Mouse (Mus musculus): ENCODE results near the gene Sarm1.

Sarm1 gene

DNA sequence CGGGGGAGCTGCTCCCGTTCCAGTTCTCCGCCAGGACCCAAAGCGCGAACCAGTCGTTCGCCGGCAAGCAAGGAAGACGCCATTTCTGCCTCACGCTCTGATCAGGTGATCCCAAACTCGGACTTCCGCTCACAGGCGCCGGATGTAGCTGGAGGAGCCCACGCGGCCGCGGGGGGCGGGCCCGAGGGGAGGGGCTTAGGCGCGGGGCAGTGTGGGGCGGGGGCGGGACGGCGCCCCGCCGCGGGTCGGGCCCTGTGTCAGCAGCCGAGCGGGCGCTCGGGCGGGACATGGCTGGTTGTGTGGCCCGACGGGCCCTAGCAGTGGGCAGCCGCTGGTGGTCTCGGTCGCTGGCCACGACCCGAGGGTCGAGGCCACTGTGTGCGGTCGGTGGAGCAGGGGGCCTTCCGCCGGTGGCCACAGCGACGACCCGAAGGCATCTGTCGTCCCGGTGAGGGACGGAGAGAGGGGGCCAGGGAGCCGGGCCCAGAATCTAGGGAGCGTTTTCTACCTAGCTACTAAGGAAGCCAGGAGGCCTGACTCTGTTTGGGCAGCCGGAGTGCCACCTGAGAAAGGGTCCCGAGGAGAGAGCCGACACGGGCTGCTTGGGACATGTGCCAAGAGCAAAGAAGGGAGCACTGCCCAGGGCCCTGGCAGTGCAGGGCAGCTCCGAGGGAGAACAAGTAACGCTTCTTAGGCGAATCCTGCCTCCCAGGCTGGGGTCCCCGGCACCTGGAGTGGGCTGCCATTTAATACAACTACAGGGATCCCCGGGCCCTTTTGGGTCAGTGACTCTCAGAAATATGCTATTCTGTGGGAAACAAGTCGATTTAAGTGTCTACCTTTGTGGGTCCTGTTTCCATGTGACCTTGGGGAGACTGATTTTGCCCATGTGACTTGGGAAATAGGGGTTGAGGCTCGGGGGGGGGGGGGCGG lies 14.7 kb upstream of the Sarm1 start, which contains the start of the genes Tmem199 and Poldip2:
Gene Tmem199, minus strand, starts transcription at position 148 of the 933 bp plus-strand sequence.
Gene Poldip2, plus strand, starts transcription at position 169 of the 933 bp plus-strand sequence.
- DNase-seq (ENCODE audit: low read depth), result peak; percentile 87

DNA sequence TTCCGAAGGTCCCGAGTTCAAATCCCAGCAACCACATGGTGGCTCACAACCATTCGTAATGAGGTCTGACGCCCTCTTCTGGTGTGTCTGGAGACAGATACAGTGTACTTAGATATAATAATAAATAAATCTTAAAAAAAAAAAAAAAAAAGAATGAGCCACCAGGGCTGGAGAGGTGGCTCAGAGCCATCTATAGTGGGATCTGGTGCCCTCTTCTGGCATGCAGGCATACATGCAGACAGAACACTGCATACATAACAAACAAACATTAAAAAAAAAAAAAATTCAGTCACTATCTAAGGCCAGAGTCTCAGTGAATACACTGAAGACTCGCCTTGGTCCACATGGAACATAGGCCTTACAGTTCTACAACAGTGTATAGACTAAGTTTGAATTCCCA lies 11.6 kb upstream of the Sarm1 start:
- DNase-seq (ENCODE audit: low read depth), result no peak

DNA sequence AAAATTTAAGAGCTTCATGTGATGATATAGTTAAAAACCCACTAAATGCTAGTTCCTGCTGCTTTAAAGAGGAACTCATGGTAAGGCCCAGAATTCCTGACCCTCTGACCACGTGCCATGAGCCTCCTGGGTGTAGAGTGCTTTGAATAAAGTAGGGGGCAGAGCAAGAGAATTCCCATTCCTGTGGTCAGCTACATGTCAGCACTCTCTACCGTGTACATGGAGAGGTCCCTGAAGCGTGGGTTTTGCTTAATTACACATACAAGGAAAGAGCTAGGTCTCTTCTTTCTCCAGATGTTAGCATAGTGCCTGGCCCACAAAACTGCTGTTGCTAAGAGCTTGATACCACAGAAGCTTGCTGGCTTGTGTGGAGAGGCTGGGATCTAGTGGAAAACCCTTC lies 7.9 kb upstream of the Sarm1 start:
- DNase-seq (ENCODE audit: low read depth), result no peak

DNA sequence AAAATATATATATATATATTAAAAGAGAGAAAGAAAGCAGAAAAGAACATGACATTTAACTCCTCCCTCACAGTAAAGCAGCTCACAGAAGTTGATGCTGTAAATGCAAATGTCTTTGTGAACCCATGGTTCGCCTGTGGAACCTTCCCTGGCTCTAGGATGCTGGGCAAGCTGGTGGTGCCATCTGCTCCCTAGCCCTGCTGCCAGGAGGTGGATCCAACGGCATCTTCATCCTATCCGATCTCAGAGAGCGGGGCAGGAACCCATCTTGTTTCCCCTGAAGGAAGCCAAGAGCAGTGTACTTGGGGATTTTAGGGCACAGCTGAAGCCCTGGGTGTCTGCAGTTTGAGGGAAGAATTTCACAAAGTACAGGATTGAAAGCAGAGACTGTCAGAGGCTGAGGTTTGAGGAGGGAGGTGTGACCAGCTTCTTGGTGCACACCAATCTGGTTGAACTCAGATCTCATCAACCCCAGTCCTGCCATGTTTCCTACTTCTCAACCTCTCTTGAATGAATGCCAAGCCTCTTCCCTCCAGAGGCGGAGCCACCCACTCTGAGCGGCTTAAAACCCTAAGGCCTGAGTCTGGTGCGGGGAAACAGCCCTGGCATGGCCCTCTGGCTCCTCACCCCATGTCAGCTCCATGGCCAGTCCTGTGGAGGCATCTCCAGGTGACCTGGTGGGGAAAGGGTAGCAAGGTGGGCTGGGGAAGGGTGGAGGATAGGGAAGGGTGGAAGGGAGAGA lies 5.5 kb upstream of the Sarm1 start, which contains the start of gene Sebox:
Gene Sebox, plus strand, starts transcription at position 539 of the 742 bp plus-strand sequence.
- DNase-seq (ENCODE audit: low read depth), result no peak

DNA sequence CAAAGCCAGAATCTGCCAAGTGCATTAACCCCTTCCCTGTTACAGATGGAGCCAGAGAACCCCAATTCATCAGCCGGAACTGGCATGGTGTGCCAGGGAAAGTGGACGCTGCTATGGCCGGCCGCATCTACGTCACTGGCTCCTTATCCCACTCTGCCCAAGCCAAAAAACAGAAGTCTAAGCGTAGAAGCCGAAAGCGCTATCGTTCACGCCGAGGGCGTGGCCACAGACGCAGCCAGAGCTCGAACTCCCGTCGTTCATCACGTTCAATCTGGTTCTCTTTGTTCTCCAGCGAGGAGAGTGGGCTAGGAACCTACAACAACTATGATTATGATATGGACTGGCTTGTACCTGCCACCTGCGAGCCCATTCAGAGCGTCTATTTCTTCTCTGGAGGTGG lies 4.0 kb upstream of the Sarm1 start:
- no peak for DNase-seq (ENCODE audit: low read depth)

DNA sequence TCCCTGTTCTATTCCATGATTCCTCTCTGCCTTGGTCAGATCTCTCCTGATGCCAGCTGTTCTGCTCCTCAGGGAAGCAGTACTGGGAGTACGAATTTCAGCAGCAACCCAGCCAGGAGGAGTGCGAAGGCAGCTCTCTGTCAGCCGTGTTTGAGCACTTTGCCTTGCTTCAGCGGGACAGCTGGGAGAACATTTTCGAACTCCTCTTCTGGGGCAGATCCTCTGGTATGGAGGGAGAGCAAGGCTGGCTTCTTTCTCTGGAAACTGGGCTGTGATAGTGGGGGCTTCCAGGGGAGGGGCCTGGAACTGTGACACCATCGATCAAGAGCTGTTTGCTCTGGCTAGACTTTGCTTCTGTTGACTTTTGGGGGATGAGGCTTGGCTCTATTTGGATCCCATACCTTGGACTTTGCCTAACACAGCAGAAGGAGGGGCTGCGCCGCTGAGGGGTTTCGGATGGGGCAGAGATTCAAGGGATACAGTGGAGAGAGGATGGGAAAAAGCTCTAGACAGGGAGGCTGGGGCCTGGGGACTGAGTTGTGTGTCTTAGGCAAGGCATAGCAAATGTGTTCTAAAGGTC lies 3.2 kb upstream of the Sarm1 start:
- no peak for DNase-seq (ENCODE audit: low read depth)

DNA sequence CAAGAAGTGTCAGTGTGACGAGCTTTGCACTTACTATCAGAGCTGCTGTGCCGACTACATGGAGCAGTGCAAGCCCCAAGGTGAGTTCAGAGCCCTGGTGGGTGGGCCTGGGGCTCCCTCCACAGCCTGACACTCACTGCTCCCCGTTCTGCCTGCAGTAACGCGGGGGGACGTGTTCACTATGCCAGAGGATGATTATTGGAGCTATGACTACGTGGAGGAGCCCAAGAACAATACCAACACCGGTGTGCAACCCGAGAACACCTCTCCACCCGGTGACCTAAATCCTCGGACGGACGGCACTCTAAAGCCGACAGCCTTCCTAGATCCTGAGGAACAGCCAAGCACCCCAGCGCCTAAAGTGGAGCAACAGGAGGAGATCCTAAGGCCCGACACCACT lies 2.0 kb upstream of the Sarm1 start:
- DNase-seq (ENCODE audit: low read depth), result no peak

DNA sequence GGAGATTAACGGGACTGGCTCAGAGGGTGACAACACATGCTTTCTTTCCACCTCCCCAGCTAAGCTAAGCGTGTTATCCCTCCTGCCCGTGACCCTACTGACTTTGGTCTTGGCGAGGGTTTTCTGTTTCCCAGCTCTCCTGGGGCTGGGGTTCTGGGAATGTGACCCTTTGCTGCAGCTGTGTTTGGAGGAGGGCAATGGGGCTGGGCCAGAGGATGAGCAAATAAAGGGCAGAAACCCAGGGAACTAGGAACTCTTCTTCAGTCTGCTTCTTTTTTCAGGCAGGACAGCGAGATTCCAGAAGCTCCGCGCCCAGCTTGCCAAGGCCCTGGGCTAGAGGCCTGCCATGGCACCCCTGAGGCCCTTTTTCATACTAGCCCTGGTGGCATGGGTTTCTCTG lies 1.4 kb upstream of the Sarm1 start, which contains the start of gene Vtn:
Gene Vtn, plus strand, starts transcription at position 88 of the 400 bp plus-strand sequence.
- DNase-seq (ENCODE audit: low read depth), result no peak

DNA sequence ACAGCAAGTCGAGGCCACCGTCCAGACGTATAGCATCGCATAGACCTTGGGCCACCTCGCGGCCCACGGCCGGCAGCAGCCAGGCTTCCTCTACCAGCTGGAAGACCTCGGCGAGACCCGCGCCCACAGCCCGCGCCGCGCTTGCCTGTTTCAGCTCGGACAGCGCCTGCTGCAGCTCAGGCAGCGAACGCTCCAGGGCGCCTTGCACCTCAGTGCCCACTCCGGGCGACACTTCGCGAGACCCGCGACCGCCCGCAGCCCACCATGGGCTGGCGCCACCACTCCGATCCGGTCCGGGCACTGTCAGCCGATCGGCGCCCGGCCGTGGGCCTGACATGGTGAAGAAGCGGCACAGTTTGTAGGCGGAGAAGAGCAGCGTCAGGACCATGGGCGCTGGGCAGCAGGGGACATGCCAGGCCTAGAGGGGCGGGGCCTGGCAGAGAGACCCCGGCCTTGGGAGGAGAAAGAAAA lies 448 bp downstream of the Sarm1 start:
- DNase-seq (ENCODE audit: low read depth), result no peak

DNA sequence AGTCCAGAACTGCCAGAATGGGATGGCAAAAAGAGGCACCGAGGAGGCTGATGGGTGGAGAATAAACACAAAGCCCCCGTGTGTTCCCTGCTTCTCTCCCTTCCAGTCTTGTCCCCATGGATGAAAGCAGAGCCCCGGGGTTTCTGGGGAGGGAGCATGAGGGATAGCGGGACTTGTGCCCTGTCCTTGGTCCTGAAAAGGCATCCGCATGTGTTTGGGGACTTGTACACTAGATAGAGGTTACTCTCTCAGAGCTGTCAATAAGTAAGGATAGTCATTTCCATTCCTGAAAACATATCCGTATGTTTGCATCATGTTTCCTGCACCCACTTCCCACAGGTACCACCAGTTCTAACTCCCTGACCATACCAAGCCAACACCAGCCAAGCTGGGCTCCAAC lies 1.6 kb downstream of the Sarm1 start:
- DNase-seq (ENCODE audit: low read depth), result peak; percentile 53

DNA sequence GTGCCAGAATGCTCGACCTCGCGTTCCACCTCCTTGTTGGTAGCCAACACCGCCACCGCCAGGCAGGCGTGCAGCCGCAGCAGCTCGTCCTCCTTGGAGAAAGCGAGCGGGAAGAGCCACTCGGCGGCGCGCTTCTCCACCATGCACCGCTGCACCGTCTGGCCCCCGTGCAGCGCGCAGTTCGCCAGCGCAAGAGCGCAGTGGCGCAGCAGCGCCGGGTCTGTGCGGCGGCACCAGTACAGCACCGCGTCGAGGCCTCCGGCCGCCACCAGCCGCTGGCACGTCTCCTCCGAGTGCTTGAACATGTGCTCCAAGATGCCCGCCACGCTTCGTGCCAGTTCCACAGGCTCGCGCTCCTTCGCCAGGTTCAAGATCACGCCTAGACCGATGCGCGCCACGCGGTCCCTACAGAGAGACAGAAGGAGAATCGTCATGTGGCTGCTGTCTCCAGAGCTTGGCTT lies 6.7 kb downstream of the Sarm1 start:
- no peak for DNase-seq (ENCODE audit: low read depth)

DNA sequence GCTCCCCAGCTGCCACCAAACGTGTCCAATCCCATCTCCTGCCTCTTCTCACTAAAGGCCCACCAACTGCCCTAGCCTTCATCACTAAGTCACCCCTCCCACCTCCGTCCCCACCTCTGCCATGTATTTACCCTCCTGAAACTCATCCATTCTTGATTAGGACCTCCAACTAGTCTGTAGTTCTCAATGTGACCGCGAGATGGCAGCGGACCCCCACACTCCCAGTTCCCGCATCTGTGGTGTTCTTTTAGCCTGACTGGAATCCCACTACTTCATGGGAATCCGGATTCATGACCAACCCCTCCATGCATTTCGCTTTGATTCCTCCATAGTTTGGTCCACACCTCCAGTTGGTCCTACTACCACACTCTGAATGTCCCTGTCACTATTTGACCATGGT lies 9.4 kb downstream of the Sarm1 start:
- peak; percentile 51 for DNase-seq (ENCODE audit: low read depth)

DNA sequence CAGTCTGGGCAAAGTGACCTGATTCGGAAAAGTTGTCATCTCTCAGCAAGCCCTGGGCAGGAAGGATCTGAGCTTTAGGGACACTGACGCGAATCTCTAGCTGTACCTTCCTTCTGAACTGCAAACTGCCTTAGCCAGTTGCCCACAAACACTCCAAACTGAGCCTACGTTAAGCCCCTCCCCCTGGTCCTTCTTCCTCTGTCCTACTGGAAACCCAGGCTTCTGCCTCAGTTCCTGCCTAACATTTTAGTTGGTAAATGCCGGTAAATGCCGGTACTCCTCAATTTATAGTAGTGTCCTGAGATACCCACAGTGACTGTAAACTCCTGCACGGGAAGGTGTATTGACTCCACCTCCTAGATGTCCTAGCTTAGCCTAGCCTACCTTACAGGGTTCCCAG lies 13.9 kb downstream of the Sarm1 start:
- DNase-seq (ENCODE audit: low read depth), result no peak

DNA sequence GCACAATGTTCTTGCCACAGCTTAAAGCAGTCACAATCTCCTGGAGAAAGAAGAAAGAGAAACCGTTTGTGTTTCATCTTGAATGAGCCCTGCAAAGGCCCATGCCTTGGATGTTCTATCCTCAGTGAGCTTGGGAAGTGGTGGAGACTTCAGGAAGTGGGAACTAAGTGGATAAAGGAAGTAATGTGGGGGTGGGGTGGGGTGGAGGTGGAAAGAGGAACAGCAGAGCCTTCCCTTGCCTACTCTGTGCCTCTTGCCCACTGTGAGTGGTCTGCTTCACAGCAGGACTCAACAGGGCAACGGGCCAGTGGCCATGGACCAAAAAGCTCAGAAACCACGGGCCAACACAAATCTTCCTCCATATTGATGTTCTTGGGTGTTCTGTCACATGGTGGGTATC lies 22.3 kb downstream of the Sarm1 start:
- no peak for DNase-seq (ENCODE audit: low read depth)

DNA sequence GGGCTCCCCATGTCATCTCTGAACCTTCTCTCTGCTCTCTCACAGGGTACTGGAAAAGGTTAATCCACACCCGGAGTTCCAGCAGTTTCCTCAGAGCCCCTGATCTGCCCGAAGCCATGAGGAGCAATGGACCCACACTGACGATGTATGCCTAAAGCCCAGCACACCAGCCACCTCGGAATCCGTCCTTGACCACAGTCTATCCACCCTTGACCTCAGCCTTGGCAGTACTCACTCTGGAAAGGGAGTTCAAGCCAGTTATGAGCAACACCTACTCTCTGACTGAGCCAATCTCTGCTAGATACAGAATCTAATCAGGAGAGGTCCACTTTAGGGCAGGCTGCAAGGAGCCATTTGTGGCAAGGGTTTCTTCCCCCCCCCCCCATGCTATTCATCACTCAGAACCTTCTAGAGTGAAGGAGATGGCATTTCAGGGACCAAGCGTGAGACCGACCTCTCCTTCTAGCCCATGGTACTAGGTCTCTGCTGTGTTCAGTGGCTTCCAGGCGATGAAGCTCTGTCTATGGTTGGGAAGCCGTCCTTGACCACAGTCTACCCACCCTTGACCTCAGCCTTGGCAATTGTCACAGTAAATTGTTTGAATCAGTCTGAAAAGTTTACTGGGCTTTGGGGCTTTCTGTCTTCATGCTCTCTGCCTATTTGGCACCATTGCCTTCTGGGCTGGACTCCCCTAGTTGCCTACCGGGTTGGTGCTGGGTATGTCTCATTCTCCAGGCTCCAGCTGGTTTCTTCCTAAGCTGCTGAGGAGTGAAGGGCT lies 26.0 kb downstream of the Sarm1 start:
- no peak for DNase-seq (ENCODE audit: low read depth)

DNA sequence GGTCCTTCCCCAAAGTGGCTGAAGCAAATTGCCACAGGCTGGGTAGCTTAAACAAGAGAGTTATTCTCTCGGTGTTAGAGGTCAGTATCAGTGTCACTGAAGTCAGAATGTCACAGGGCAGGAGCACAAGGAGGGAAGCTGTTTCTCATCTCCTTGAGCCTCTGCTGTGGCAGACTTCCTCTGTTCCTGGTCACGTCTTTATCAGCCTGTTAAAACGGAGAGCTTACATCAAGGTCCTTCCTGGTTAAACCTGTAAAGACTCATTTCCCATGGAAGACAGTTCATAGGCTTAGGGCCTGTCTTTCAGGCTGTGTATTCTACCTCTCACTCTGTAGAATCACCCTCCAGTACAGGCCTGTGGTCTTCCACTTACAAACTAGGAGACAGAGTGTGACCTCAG lies 29.6 kb downstream of the Sarm1 start:
- DNase-seq (ENCODE audit: low read depth), result no peak

DNA sequence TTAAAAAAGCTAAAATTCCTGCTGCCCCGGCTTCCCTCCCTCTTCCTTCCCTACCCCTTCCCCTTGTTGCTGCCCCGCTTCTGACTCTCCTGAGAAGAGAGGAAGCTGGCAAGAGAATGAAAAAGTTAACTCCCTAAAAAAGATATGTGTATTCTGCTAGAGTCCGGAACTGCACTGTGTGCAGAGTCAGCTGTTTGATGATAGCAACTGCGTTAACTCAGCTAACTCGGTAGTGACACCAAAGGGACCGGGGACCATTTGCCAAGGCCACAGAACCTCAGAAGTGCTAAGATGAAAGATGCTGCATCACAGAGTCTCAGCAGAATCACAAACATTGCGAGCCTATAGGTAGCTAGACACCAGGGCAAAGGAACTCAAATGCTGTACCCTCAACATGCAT lies 30.0 kb downstream of the Sarm1 start:
- no peak for DNase-seq (ENCODE audit: low read depth)

DNA sequence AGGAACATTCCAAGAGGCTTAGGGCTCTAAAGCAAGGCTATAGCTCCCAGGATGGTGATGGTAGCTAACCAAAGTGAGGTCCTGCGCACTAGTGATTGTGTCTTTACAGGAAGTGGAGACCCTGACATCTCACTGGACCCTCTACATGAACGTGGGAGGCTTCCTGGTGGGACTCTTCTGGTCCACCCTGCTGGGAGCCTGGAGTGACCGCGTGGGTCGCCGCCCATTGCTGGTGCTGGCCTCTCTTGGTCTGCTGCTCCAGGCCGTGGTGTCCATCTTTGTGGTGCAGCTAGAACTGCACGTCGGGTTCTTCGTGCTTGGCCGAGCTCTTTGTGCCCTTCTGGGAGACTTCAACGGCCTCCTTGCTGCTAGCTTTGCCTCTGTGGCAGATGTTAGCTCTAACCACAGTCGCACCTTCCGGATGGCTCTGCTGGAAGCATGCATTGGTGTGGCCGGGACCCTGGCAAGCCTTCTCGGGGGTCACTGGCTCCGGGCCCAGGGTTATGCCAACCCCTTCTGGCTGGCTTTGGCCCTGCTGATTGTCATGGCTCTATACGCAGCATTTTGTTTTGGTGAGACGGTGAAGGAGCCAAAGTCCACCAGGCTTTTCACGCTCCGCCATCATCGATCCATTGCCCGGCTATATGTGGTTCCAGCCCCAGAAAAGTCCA lies 31.2 kb downstream of the Sarm1 start:
- no peak for DNase-seq (ENCODE audit: low read depth)

DNA sequence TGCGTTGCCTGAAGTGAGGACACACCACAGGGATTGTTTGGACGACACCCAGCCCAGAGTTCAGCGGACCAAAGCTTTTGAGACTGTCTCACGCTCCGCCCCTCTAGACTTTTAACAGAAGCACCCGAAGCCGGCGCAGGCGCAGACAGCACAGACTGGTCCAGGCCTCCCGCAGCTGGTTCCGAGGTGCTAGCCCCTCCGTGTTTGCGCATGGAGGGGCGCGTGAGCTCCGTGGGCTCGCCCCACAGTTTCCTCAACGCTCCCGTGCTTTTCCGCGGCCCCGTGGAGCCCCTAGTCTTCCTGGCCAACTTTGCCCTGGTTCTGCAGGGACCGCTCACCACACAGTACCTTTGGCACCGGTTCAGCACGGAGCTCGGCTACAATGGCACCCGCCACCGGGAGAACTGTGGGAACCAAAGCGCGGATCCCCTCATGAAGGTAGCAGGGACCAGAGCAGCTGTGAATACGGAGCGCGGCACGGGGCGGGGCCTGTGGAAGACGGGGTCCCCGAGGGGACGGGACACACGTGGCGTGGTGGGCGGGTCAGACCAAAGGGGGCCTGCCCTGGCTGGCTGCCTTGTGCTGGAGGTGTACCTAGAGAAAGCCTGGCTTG lies 31.9 kb downstream of the Sarm1 start, which contains the start of gene Slc46a1:
Gene Slc46a1, plus strand, starts transcription at position 130 of the 613 bp plus-strand sequence.
- DNase-seq (ENCODE audit: low read depth), result peak; percentile 56

DNA sequence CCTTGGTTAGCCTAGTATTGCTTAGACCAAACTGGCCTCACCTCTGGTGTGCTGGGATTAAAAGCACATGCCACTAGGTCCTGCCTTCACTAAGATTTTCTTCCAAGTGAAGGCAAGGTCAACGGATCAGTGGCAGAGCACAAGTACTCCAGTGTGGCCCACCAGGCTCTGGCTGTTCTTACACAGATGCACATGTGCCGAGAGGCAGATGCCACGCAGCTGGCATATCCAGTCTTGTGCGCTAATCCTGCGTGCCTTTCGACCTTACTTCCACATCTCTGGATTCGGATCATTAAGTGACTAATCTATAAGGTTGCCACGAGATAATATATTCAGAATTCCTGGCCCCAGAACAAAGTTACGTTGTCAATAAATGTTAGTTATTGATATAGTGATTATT lies 32.4 kb downstream of the Sarm1 start:
- DNase-seq (ENCODE audit: low read depth), result no peak
